Comparison of ENCODE assay signal across 24 mouse cellular contexts in the genomic region with DNA sequence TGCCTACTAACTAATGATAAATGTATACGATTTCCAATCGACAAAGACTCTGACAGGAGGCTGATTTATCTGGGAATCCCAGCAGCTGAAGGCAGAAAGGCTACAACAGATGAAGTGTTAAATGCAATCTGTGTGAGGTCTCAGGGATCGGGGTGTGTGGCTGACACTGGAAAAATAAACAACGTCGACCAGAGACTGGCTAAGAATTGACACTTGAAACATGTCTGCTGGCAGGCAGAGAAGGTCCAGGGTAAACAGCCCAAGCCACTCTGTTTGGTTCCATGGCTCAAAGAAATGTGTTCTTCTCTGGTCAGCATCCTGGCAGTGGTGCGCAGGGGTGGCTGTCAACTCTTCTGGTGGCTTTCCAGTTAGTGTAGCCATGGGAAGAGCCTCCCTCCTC.
DNase-seq lines count a peak whose midpoint lies in the region; ATAC-seq and TF ChIP-seq lines count a peak whose summit lies in the region.
"Had no signal": no experiment of that assay in that cellular context is flagged by ENCODE, and none has a peak within 500 bp of the region (broad histone marks: within the 10 kb centered on the region; RNA-seq: fewer than 3 reads in every experiment).

No protein-coding gene starts in this region.

- DNase-seq in lung, adult 18-20 months = peak; percentile 17 to 30
- no peak for DNase-seq in lung, postnatal 25 days (ENCODE audit: low spot score)
- DNase-seq in lung, postnatal 10 days = peak; percentile 43
- DNase-seq in c-Kit-positive CD71-positive TER-119-positive erythroid progenitor cells, embryonic 14.5 days (ENCODE audit: low spot score) = no peak
- no peak for DNase-seq in left cerebral cortex, postnatal 10 days (ENCODE audit: extremely low spot score in 1 of 2, low spot score in 2 of 2)
- DNase-seq: adrenal gland, postnatal 25 days; cerebellum, adult 9-10 months; heart, postnatal 4 days; kidney, adult 11 months; layer of hippocampus, adult 9-11 months; liver; liver, postnatal 0 days; right cerebral cortex, postnatal 25 days; thymus, postnatal 4 days had no signal

- no peaks in the 10 kb centered on the region for H3K27me3 ChIP-seq in intestine, embryonic 15.5 days (replicated peaks)
- H3K27me3 ChIP-seq in intestine, postnatal 0 days (replicated peaks; ENCODE audit: control insufficient read depth, insufficient read depth, low read length) = no peaks in the 10 kb centered on the region
- H3K27me3 ChIP-seq in stomach, embryonic 15.5 days (replicated peaks) = no peaks in the 10 kb centered on the region
- H3K27me3 ChIP-seq: heart, embryonic 13.5 days; neural tube, embryonic 15.5 days had no signal

- WGBS in intestine, embryonic 15.5 days = 29% methylated on average over 6 of the region's 6 CpGs
- 34% methylated on average over 6 of the region's 6 CpGs for WGBS in intestine, postnatal 0 days
- WGBS in stomach, embryonic 15.5 days = 10% methylated on average over 6 of the region's 6 CpGs

- TF ChIP-seq CTCF in intestine, postnatal 0 days (IDR thresholded peaks at IDR 0.05; ENCODE audit: low read depth) = no peak

- H3K27ac ChIP-seq in intestine, embryonic 15.5 days = peak overlapping the region; percentile 11; the same call in 1 of the 2 replicates
- no peak overlapping the region for H3K27ac ChIP-seq in intestine, postnatal 0 days (ENCODE audit: low read depth, low read length)
- peak overlapping the region; percentile 78 for H3K27ac ChIP-seq in stomach, embryonic 15.5 days
- H3K27ac ChIP-seq: heart, embryonic 13.5 days; midbrain, embryonic 12.5 days; neural tube, embryonic 15.5 days had no signal

- no peak overlapping the region for H3K4me2 ChIP-seq in intestine, embryonic 15.5 days (replicated peaks)
- H3K4me2 ChIP-seq in intestine, postnatal 0 days (replicated peaks; ENCODE audit: low read depth) = no peak overlapping the region
- peak overlapping the region; percentile 5; the same call in 1 of the 2 replicates for H3K4me2 ChIP-seq in stomach, embryonic 15.5 days
- H3K4me2 ChIP-seq: heart, embryonic 13.5 days; midbrain, embryonic 12.5 days; neural tube, embryonic 15.5 days had no signal

- intact Hi-C loops in left cerebral cortex, postnatal 10 days (cut with DNase I) = no loop called here

- H3K9ac ChIP-seq in intestine, embryonic 15.5 days = no peak overlapping the region
- H3K9ac ChIP-seq in intestine, postnatal 0 days (ENCODE audit: low read depth, low read length) = no peak overlapping the region
- H3K9ac ChIP-seq in stomach, embryonic 15.5 days = no peak overlapping the region
- H3K9ac ChIP-seq: heart, embryonic 13.5 days; liver, postnatal 0 days; midbrain, embryonic 12.5 days; neural tube, embryonic 15.5 days had no signal

- H3K36me3 ChIP-seq in intestine, embryonic 15.5 days = no peaks in the 10 kb centered on the region
- no peaks in the 10 kb centered on the region for H3K36me3 ChIP-seq in intestine, postnatal 0 days (ENCODE audit: control insufficient read depth, insufficient read depth)
- H3K36me3 ChIP-seq in stomach, embryonic 15.5 days = no peaks in the 10 kb centered on the region
- H3K36me3 ChIP-seq: heart, embryonic 13.5 days; midbrain, embryonic 12.5 days; neural tube, embryonic 15.5 days had no signal

- 0 out of 2 replicates have a peak, but pooled peaks have one; percentile 15 for ATAC-seq in intestine, embryonic 15.5 days
- no peak for ATAC-seq in intestine, postnatal 0 days
- ATAC-seq in stomach, embryonic 15.5 days (ENCODE audit: insufficient read depth, low FRiP score, low read depth) = no peak; the same call in 1 of the 2 replicates
- ATAC-seq: activated CD4-positive, CD25-positive, alpha-beta regulatory T cell, adult 4 months; forebrain, embryonic 14.5 days; liver, postnatal 0 days; Patski had no signal

- H3K4me3 ChIP-seq in intestine, embryonic 15.5 days (replicated peaks) = no peak overlapping the region
- H3K4me3 ChIP-seq in intestine, postnatal 0 days (ENCODE audit: low read depth, low read length) = no peak overlapping the region
- H3K4me3 ChIP-seq in stomach, embryonic 15.5 days (replicated peaks) = no peak overlapping the region
- H3K4me3 ChIP-seq: erythroblast, embryonic 14.5 days; heart, embryonic 13.5 days; midbrain, embryonic 12.5 days; neural tube, embryonic 15.5 days had no signal

- peaks cover 17% of the 10 kb centered on the region for H3K4me1 ChIP-seq in intestine, embryonic 15.5 days (replicated peaks)
- H3K4me1 ChIP-seq in intestine, postnatal 0 days (replicated peaks; ENCODE audit: control insufficient read depth, insufficient read depth, low read length) = no peaks in the 10 kb centered on the region
- peaks cover 31% of the 10 kb centered on the region for H3K4me1 ChIP-seq in stomach, embryonic 15.5 days

- no peaks in the 10 kb centered on the region for H3K9me3 ChIP-seq in intestine, embryonic 15.5 days
- H3K9me3 ChIP-seq in intestine, postnatal 0 days (ENCODE audit: control insufficient read depth) = no peaks in the 10 kb centered on the region
- H3K9me3 ChIP-seq in stomach, embryonic 15.5 days = no peaks in the 10 kb centered on the region
- H3K9me3 ChIP-seq: heart, embryonic 13.5 days; midbrain, embryonic 12.5 days; neural tube, embryonic 15.5 days had no signal

Comparison
In these comparisons a context has a peak if more than half of its experiments do, and no peak if none do; other contexts are left out.
1. DNase-seq: peak in lung, adult 18-20 months (2 of 2) and lung, postnatal 10 days (single experiment); none in lung, postnatal 25 days (single experiment), c-Kit-positive CD71-positive TER-119-positive erythroid progenitor cells, embryonic 14.5 days (single experiment) and left cerebral cortex, postnatal 10 days (0 of 2).